Mouse (Mus musculus) embryonic facial prominence, embryonic 13.5 days (tissue): ENCODE data around the gene Rpp40. TPM values are rescaled to one million over a fixed set of nuclear protein-coding genes. Genes with fewer than 3 reads are reported as not detected.

ENCODE experiments used
- ATAC-seq: fragments of 200-750 bp; cut with Nextera tagmentation; 2 replicates; pipeline ENCODE4 v1.8.0; 2017; ENCODE audit warnings: low read depth; ENCODE audit not compliant: insufficient number of reproducible peaks, insufficient read depth, low FRiP score, low TSS enrichment
- H3K27ac ChIP-seq: fragments of 300-500 bp; sonication (generic); 2 replicates; pipeline ENCODE4 v1.5.1; 2015; ENCODE audit warnings: moderate library complexity, mild to moderate bottlenecking, inconsistent platforms
- H3K27me3 ChIP-seq: fragments of 300-500 bp; sonication (generic); 2 replicates; pipeline ENCODE4 v1.6.1; 2015; ENCODE audit warnings: mild to moderate bottlenecking, inconsistent platforms
- H3K36me3 ChIP-seq: fragments of 300-500 bp; sonication (generic); 2 replicates; pipeline ENCODE4 v1.6.1; 2015; ENCODE audit warnings: mild to moderate bottlenecking, inconsistent platforms
- H3K4me1 ChIP-seq: fragments of 300-500 bp; sonication (generic); 2 replicates; pipeline ENCODE4 v1.6.1; 2015; ENCODE audit warnings: inconsistent platforms
- H3K4me2 ChIP-seq: fragments of 300-500 bp; sonication (generic); 2 replicates; pipeline ENCODE4 v1.6.1; 2015; ENCODE audit warnings: moderate library complexity, mild to moderate bottlenecking, inconsistent platforms
- H3K4me3 ChIP-seq: fragments of 300-500 bp; sonication (generic); 2 replicates; pipeline ENCODE4 v1.5.1; 2015; ENCODE audit warnings: mild to moderate bottlenecking, inconsistent platforms
- H3K9ac ChIP-seq: fragments of 300-500 bp; sonication (generic); 2 replicates; pipeline ENCODE4 v1.6.1; 2015; ENCODE audit warnings: mild to moderate bottlenecking, inconsistent platforms
- H3K9me3 ChIP-seq: fragments of 300-500 bp; sonication (generic); 2 replicates; pipeline ENCODE4 v1.6.1; 2016; ENCODE audit warnings: inconsistent platforms
- WGBS: fragments of 180-500 bp; shearing (Covaris S2); methylation state at CpG from one replicate; pipeline ENCODE4 v1.1.7; 2015; ENCODE audit warnings: mixed read lengths; 5-methylcytosine and 5-hydroxymethylcytosine counted together
- polyA plus RNA-seq: library from polyadenylated mRNA; unstranded; fragments of >200 nt; fragmentation: Nextera tagmentation; extraction: Ambion mirVana; gene quantifications from 2 replicates; pipeline ENCODE4 v1.2.1, GENCODE M21; 2015

The Rpp40 gene
- polyA plus RNA-seq, 1 experiment from 2014 or later = 22.6 TPM

DNA sequence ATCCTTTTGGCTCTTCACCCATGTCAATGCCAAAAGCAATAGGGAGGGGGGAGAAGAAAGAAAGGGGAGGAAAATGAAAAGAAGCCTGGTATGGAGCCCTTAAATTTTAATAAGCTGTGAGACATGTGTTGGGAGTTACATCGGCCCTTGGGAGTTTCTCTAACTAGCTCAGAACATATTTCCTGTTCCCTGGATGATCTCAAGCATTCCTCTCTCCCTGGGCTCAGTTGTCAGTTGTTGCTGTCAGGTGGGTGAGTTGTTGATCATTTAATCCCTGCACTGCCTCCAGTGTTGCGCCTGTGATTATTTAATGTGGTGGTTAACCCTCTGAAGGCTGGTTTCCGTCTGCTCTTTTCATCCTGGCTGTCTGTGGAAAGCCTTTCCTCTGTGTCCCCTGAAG lies 60.9 kb downstream of the Rpp40 start:
- Histone ChIP-seq H3K4me2 (no peak overlapping the region), H3K36me3 (peaks cover 9% of the 10 kb centered on the region; the same call in 1 of the 2 replicates), H3K27me3 (no peaks in the 10 kb centered on the region), H3K9ac (no peak overlapping the region), H3K27ac (no peak overlapping the region), H3K4me3 (no peak overlapping the region), H3K4me1 (peaks cover 20% of the 10 kb centered on the region), H3K9me3 (no peaks in the 10 kb centered on the region)
- WGBS = 33% methylated on average over 3 of the region's 3 CpGs
- no peak for ATAC-seq

Other genes with a start within 250 kb of the Rpp40 start
- 12.1 and 15.1 TPM in 2 replicates for gene Cdyl, start 246.5 kb downstream of the Rpp40 start, polyA plus RNA-seq
- 0.67 and 2.0 TPM in 2 replicates for gene Ppp1r3g, start 52.5 kb upstream of the Rpp40 start, polyA plus RNA-seq
- 34.6 and 37.0 TPM in 2 replicates for gene Fars2, start 211.1 kb upstream of the Rpp40 start, polyA plus RNA-seq
- 24.5 and 25.3 TPM in 2 replicates for gene Lyrm4, start 211.2 kb upstream of the Rpp40 start, polyA plus RNA-seq